Mouse (Mus musculus): Measurements from ENCODE around the gene Ltf. TPM values are rescaled to one million over a fixed set of nuclear protein-coding genes. Genes with fewer than 3 reads are reported as not detected.

Gene Ltf
- polyA plus RNA-seq, 1 experiment from 2014 or later: 76.3 TPM

GRCm38 (mm10) chr9:111058943-111059556, 40.0 kb downstream of the Ltf start:
- H3K4me3 ChIP-seq (ENCODE audit: low read depth, low read length): no peak overlapping the region
- ATAC-seq (ENCODE audit: low FRiP score, low TSS enrichment) (no peak), DNase-seq (ENCODE audit: low spot score) (no peak)
- H3K4me2 ChIP-seq (replicated peaks; ENCODE audit: low read depth): no peak overlapping the region
- no peak overlapping the region for H3K9ac ChIP-seq (ENCODE audit: low read length)
- no peaks in the 10 kb centered on the region for H3K9me3 ChIP-seq (ENCODE audit: control insufficient read depth, low read length)
- H3K4me1 ChIP-seq (replicated peaks; ENCODE audit: control insufficient read depth, insufficient read depth): no peaks in the 10 kb centered on the region
- no peaks in the 10 kb centered on the region for H3K36me3 ChIP-seq (ENCODE audit: control insufficient read depth, insufficient read depth, low read length)
- 58% methylated on average over 10 of the region's 10 CpGs for WGBS
- no peak overlapping the region for H3K27ac ChIP-seq (replicated peaks)
- H3K27me3 ChIP-seq (ENCODE audit: control insufficient read depth, insufficient read depth, low read length): no peaks in the 10 kb centered on the region
- TF ChIP-seq EP300 (optimal IDR thresholded peaks at IDR 0.05): no peak
- no peak for TF ChIP-seq CTCF (IDR thresholded peaks at IDR 0.05; ENCODE audit: low read depth)

- DNase-seq (ENCODE audit: low spot score) (no peak), ATAC-seq (ENCODE audit: low FRiP score, low TSS enrichment) (no peak)
- Histone ChIP-seq H3K9me3 (ENCODE audit: control insufficient read depth, low read length) (no peaks in the 10 kb centered on the region), H3K9ac (ENCODE audit: low read length) (no peak overlapping the region), H3K27ac (replicated peaks) (no peak overlapping the region), H3K4me1 (replicated peaks; ENCODE audit: control insufficient read depth, insufficient read depth) (no peaks in the 10 kb centered on the region), H3K27me3 (ENCODE audit: control insufficient read depth, insufficient read depth, low read length) (no peaks in the 10 kb centered on the region), H3K36me3 (ENCODE audit: control insufficient read depth, insufficient read depth, low read length) (no peaks in the 10 kb centered on the region), H3K4me3 (ENCODE audit: low read depth, low read length) (no peak overlapping the region), H3K4me2 (replicated peaks; ENCODE audit: low read depth) (no peak overlapping the region)
- TF ChIP-seq EP300 (optimal IDR thresholded peaks at IDR 0.05) (no peak), CTCF (IDR thresholded peaks at IDR 0.05; ENCODE audit: low read depth) (no peak)
- WGBS: 64% methylated on average over 5 of the region's 5 CpGs
These were observed 43.8 kb downstream of the Ltf start for GRCm38 (mm10) chr9:111062840-111063239.

GRCm38 (mm10) chr9:111067052-111067451, 48.0 kb downstream of the Ltf start:
- Histone ChIP-seq H3K27me3 (ENCODE audit: control insufficient read depth, insufficient read depth, low read length) (no peaks in the 10 kb centered on the region), H3K4me2 (replicated peaks; ENCODE audit: low read depth) (no peak overlapping the region), H3K27ac (replicated peaks) (no peak overlapping the region), H3K9ac (ENCODE audit: low read length) (no peak overlapping the region), H3K9me3 (ENCODE audit: control insufficient read depth, low read length) (no peaks in the 10 kb centered on the region), H3K4me1 (replicated peaks; ENCODE audit: control insufficient read depth, insufficient read depth) (no peaks in the 10 kb centered on the region), H3K36me3 (ENCODE audit: control insufficient read depth, insufficient read depth, low read length) (no peaks in the 10 kb centered on the region), H3K4me3 (ENCODE audit: low read depth, low read length) (no peak overlapping the region)
- TF ChIP-seq EP300 (optimal IDR thresholded peaks at IDR 0.05) (no peak), CTCF (IDR thresholded peaks at IDR 0.05; ENCODE audit: low read depth) (no peak)
- DNase-seq (ENCODE audit: low spot score) (no peak), ATAC-seq (ENCODE audit: low FRiP score, low TSS enrichment) (no peak)
- 62% methylated on average over 4 of the region's 4 CpGs for whole genome bisulfite sequencing

DNA sequence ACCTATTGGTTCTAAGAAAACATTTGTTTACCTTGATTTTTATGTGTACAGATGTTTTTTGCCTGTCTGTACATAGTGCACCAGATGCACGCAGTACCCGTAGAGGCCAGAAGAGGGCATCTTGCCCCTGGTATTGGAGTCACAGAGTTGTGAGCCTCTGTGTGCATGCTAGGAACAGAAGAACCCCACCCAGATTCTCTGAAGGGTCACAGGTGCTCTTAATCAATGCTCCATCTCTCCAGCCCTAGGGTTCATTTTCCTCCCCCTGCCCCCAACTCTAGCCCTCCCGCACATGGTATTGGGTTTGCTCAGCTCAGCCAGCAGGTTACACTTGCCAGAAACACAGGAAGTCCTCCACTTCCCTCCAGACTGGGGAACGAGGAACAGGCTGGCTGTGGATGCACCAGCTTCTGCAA, 51.5 kb downstream of the Ltf start:
- H3K36me3 ChIP-seq (ENCODE audit: control insufficient read depth, insufficient read depth, low read length): no peaks in the 10 kb centered on the region
- H3K4me1 ChIP-seq (replicated peaks; ENCODE audit: control insufficient read depth, insufficient read depth): no peaks in the 10 kb centered on the region
- 25% methylated on average over 4 of the region's 4 CpGs for WGBS
- H3K27me3 ChIP-seq (ENCODE audit: control insufficient read depth, insufficient read depth, low read length): no peaks in the 10 kb centered on the region
- ATAC-seq (ENCODE audit: low FRiP score, low TSS enrichment) (no peak), DNase-seq (ENCODE audit: low spot score) (peak; percentile 59)
- TF ChIP-seq EP300 (optimal IDR thresholded peaks at IDR 0.05) (no peak), CTCF (IDR thresholded peaks at IDR 0.05; ENCODE audit: low read depth) (peak; percentile 79)
- no peak overlapping the region for H3K27ac ChIP-seq (replicated peaks)
- H3K4me3 ChIP-seq (ENCODE audit: low read depth, low read length): no peak overlapping the region
- 0 out of 2 replicates have a peak, but pooled peaks cover 3% of the 10 kb centered on the region for H3K9me3 ChIP-seq (ENCODE audit: control insufficient read depth, low read length)
- no peak overlapping the region for H3K9ac ChIP-seq (ENCODE audit: low read length)
- H3K4me2 ChIP-seq (replicated peaks; ENCODE audit: low read depth): no peak overlapping the region

DNA sequence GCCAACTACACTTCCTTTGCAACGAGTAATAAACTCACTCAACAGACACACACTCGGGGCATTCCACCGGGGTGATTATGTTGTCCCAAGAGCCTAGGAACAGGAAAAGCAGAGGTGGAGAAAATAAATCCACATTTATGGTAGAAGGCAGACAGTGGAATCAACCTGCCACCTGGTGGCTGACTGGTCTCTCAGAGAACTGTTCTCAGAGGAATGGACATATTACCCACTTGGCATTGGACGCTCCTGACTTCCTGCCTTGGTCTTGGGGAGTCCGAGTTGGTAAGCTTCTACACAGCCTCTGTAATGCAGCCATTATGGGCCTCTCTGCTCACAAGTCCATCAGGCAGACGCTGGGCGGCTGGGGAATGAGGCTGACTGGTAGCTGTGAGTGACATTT, 53.1 kb downstream of the Ltf start:
- H3K27me3 ChIP-seq (ENCODE audit: control insufficient read depth, insufficient read depth, low read length): no peaks in the 10 kb centered on the region
- no peak overlapping the region for H3K9ac ChIP-seq (ENCODE audit: low read length)
- 0 out of 2 replicates have a peak, but pooled peaks cover 3% of the 10 kb centered on the region for H3K9me3 ChIP-seq (ENCODE audit: control insufficient read depth, low read length)
- ATAC-seq (ENCODE audit: low FRiP score, low TSS enrichment) (no peak), DNase-seq (ENCODE audit: low spot score) (peak; percentile 45)
- TF ChIP-seq CTCF (IDR thresholded peaks at IDR 0.05; ENCODE audit: low read depth) (peak; percentile 77), EP300 (optimal IDR thresholded peaks at IDR 0.05) (no peak)
- no peak overlapping the region for H3K27ac ChIP-seq (replicated peaks)
- no peaks in the 10 kb centered on the region for H3K36me3 ChIP-seq (ENCODE audit: control insufficient read depth, insufficient read depth, low read length)
- no peak overlapping the region for H3K4me2 ChIP-seq (replicated peaks; ENCODE audit: low read depth)
- H3K4me1 ChIP-seq (replicated peaks; ENCODE audit: control insufficient read depth, insufficient read depth): no peaks in the 10 kb centered on the region
- 45% methylated on average over 7 of the region's 7 CpGs for WGBS
- no peak overlapping the region for H3K4me3 ChIP-seq (ENCODE audit: low read depth, low read length)

DNA sequence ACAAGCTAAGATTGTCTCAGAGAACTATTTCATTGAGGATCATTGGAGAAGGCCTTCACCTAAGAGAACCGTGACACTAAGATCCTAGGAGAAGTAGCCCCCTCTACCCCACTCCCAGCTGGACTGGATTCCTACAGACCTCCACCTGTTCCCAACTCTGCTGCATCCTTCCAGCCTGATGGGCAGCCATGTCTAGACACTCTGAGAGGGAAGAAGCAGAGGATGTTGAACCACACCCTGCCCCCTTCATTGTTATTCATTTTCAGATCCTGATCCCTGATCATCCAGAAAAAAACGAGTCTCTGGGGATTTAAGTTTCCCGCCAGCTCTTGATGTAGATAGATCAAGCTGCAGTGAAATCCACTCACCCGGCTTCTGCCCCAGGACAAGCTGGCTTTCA, 53.9 kb downstream of the Ltf start:
- no peaks in the 10 kb centered on the region for H3K4me1 ChIP-seq (replicated peaks; ENCODE audit: control insufficient read depth, insufficient read depth)
- no peaks in the 10 kb centered on the region for H3K36me3 ChIP-seq (ENCODE audit: control insufficient read depth, insufficient read depth, low read length)
- no peaks in the 10 kb centered on the region for H3K27me3 ChIP-seq (ENCODE audit: control insufficient read depth, insufficient read depth, low read length)
- H3K4me3 ChIP-seq (ENCODE audit: low read depth, low read length): no peak overlapping the region
- no peak overlapping the region for H3K9ac ChIP-seq (ENCODE audit: low read length)
- WGBS: 75% methylated on average over 4 of the region's 4 CpGs
- TF ChIP-seq CTCF (IDR thresholded peaks at IDR 0.05; ENCODE audit: low read depth) (no peak), EP300 (optimal IDR thresholded peaks at IDR 0.05) (no peak)
- DNase-seq (ENCODE audit: low spot score) (no peak), ATAC-seq (ENCODE audit: low FRiP score, low TSS enrichment) (no peak)
- H3K9me3 ChIP-seq (ENCODE audit: control insufficient read depth, low read length): 0 out of 2 replicates have a peak, but pooled peaks cover 3% of the 10 kb centered on the region
- H3K4me2 ChIP-seq (replicated peaks; ENCODE audit: low read depth): no peak overlapping the region
- no peak overlapping the region for H3K27ac ChIP-seq (replicated peaks)
